Mouse (Mus musculus): ENCODE results near the gene Flvcr2.

Flvcr2 gene

GRCm38 (mm10) chr12:85848164-85848958 lies 102.0 kb downstream of the Flvcr2 start:
- no peak for DNase-seq (ENCODE audit: extremely low spot score, low read depth, low spot score)

- no peak for DNase-seq (ENCODE audit: extremely low spot score, low read depth, low spot score)
Measured at GRCm38 (mm10) chr12:85850661-85851060, 104.3 kb downstream of the Flvcr2 start.

- DNase-seq (ENCODE audit: extremely low spot score, low read depth, low spot score), result no peak
Measured at GRCm38 (mm10) chr12:85853836-85854235, 107.5 kb downstream of the Flvcr2 start.

GRCm38 (mm10) chr12:85854271-85854670 lies 107.9 kb downstream of the Flvcr2 start:
- DNase-seq (ENCODE audit: extremely low spot score, low read depth, low spot score), result no peak

- DNase-seq (ENCODE audit: extremely low spot score, low read depth, low spot score), result no peak
Measured at GRCm38 (mm10) chr12:85857300-85857699, 111.0 kb downstream of the Flvcr2 start.

GRCm38 (mm10) chr12:85859111-85859510 lies 112.8 kb downstream of the Flvcr2 start:
- no peak for DNase-seq (ENCODE audit: extremely low spot score, low read depth, low spot score)

GRCm38 (mm10) chr12:85859511-85860189 lies 113.3 kb downstream of the Flvcr2 start:
- DNase-seq (ENCODE audit: extremely low spot score, low read depth, low spot score), result no peak

- DNase-seq (ENCODE audit: extremely low spot score, low read depth, low spot score), result no peak
Measured at GRCm38 (mm10) chr12:85862514-85862913, 116.2 kb downstream of the Flvcr2 start.

All from hindlimb bud, embryonic 11.5 days (tissue).